Mouse (Mus musculus): Measurements from ENCODE around the gene 1700003F12Rik. TPM values are rescaled to one million over a fixed set of nuclear protein-coding genes. Genes with fewer than 3 reads are reported as not detected.

The 1700003F12Rik gene
- total RNA-seq (2012; rRNA removed) = 1.7 and 1.9 TPM in 2 replicates

- Histone ChIP-seq H3K4me1 (ENCODE audit: control insufficient read depth in 2 of 2, insufficient read depth in 2 of 2, low read length in 2 of 2, poor library complexity in 1 of 2) (peaks cover 0 to 5% of the 10 kb centered on the region in 2 experiments; a peak in 1 of 4 replicates), H3K4me3 (ENCODE audit: insufficient read depth in 1 of 2, low read depth in 1 of 2, low read length in 2 of 2, poor library complexity in 1 of 2, severe bottlenecking in 1 of 2) (no peak within 1 kb of the TSS), H3K9ac (ENCODE audit: insufficient read depth, low read depth, low read length, poor library complexity, severe bottlenecking) (no peak within 1 kb of the TSS), H3K36me3 (ENCODE audit: control insufficient read depth, insufficient read depth, low read length, poor library complexity, severe bottlenecking) (peaks cover 2% of the 10 kb centered on the region; the same call in 1 of the 2 replicates), H3K27ac (ENCODE audit: insufficient read depth, low read depth, low read length, poor library complexity, severe bottlenecking) (no peak within 1 kb of the TSS), H3K9me3 (ENCODE audit: control insufficient read depth, insufficient read depth, low read depth, low read length) (no peaks in the 10 kb centered on the region)
- TF ChIP-seq CHD2 (IDR thresholded peaks at IDR 0.05; ENCODE audit: low read depth, low read length) (no peak), ZNF384 (IDR thresholded peaks at IDR 0.05; ENCODE audit: low read depth, low read length) (no peak)
- in situ Hi-C loops (cut with MboI; ENCODE audit: low sequenced_read_pairs in 2 of 2, unreplicated experiment in 2 of 2) = no loop called here
- DNase-seq (ENCODE audit: low read depth, low spot score) = no peak
Observed at GRCm38 (mm10) chr2:154546711-154547110, at the start of gene 1700003F12Rik. Gene 1700003F12Rik, plus strand, starts transcription at chr2:154547085.

GRCm38 (mm10) chr2:154498571-154498970, 48.3 kb upstream of the 1700003F12Rik start:
- TF ChIP-seq ZNF384 (IDR thresholded peaks at IDR 0.05; ENCODE audit: low read depth, low read length) = no peak
- TF ChIP-seq CHD2 (IDR thresholded peaks at IDR 0.05; ENCODE audit: low read depth, low read length) = no peak
- no peak for TF ChIP-seq ZC3H11A (IDR thresholded peaks at IDR 0.05; ENCODE audit: borderline replicate concordance, low read depth, low read length)
- TF ChIP-seq HCFC1 (IDR thresholded peaks at IDR 0.05; ENCODE audit: borderline replicate concordance, insufficient read depth, low read length) = no peak
- TF ChIP-seq MAFK (IDR thresholded peaks at IDR 0.05; ENCODE audit: insufficient read depth, low read depth, low read length) = no peak
- in situ Hi-C loops (cut with MboI; ENCODE audit: low sequenced_read_pairs in 2 of 2, unreplicated experiment in 2 of 2) = no loop called here
- 0 out of 2 replicates have a peak overlapping the region, but pooled peaks have one; percentile 3 for H3K27ac ChIP-seq (ENCODE audit: insufficient read depth, low read depth, low read length, poor library complexity, severe bottlenecking)
- H3K9ac ChIP-seq (ENCODE audit: insufficient read depth, low read depth, low read length, poor library complexity, severe bottlenecking) = no peak overlapping the region
- no peak for DNase-seq (ENCODE audit: low read depth, low spot score)
- no peak overlapping the region for H3K4me3 ChIP-seq (ENCODE audit: insufficient read depth in 1 of 2, low read depth in 1 of 2, low read length in 2 of 2, poor library complexity in 1 of 2, severe bottlenecking in 1 of 2)
- no peaks in the 10 kb centered on the region for H3K9me3 ChIP-seq (ENCODE audit: control insufficient read depth, insufficient read depth, low read depth, low read length)
- H3K4me1 ChIP-seq (ENCODE audit: control insufficient read depth in 2 of 2, insufficient read depth in 2 of 2, low read length in 2 of 2, poor library complexity in 1 of 2) = peaks cover 5 to 8% of the 10 kb centered on the region in 2 experiments; a peak in 3 of 4 replicates
- peaks cover 3% of the 10 kb centered on the region for H3K36me3 ChIP-seq (ENCODE audit: control insufficient read depth, insufficient read depth, low read length, poor library complexity, severe bottlenecking)

- no peak for TF ChIP-seq CHD2 (IDR thresholded peaks at IDR 0.05; ENCODE audit: low read depth, low read length)
- peak; percentile 67; the same call in 1 of the 2 replicates for TF ChIP-seq MAFK (IDR thresholded peaks at IDR 0.05; ENCODE audit: insufficient read depth, low read depth, low read length)
- TF ChIP-seq ZNF384 (IDR thresholded peaks at IDR 0.05; ENCODE audit: low read depth, low read length) = peak; percentile 57; the same call in 1 of the 2 replicates
- no peak for TF ChIP-seq ZC3H11A (IDR thresholded peaks at IDR 0.05; ENCODE audit: borderline replicate concordance, low read depth, low read length)
- TF ChIP-seq HCFC1 (IDR thresholded peaks at IDR 0.05; ENCODE audit: borderline replicate concordance, insufficient read depth, low read length) = no peak
- Histone ChIP-seq H3K4me3 (ENCODE audit: insufficient read depth in 1 of 2, low read depth in 1 of 2, low read length in 2 of 2, poor library complexity in 1 of 2, severe bottlenecking in 1 of 2) (no peak overlapping the region), H3K36me3 (ENCODE audit: control insufficient read depth, insufficient read depth, low read length, poor library complexity, severe bottlenecking) (peaks cover 3% of the 10 kb centered on the region), H3K4me1 (ENCODE audit: control insufficient read depth in 2 of 2, insufficient read depth in 2 of 2, low read length in 2 of 2, poor library complexity in 1 of 2) (peaks cover 5 to 6% of the 10 kb centered on the region in 2 experiments; a peak in 3 of 4 replicates), H3K9ac (ENCODE audit: insufficient read depth, low read depth, low read length, poor library complexity, severe bottlenecking) (no peak overlapping the region), H3K27ac (ENCODE audit: insufficient read depth, low read depth, low read length, poor library complexity, severe bottlenecking) (no peak overlapping the region), H3K9me3 (ENCODE audit: control insufficient read depth, insufficient read depth, low read depth, low read length) (no peaks in the 10 kb centered on the region)
- no peak for DNase-seq (ENCODE audit: low read depth, low spot score)
- in situ Hi-C loops (cut with MboI; ENCODE audit: low sequenced_read_pairs in 2 of 2, unreplicated experiment in 2 of 2) = no loop called here
Observed at GRCm38 (mm10) chr2:154499717-154500247, 47.1 kb upstream of the 1700003F12Rik start.

- peaks cover 3% of the 10 kb centered on the region for H3K36me3 ChIP-seq (ENCODE audit: control insufficient read depth, insufficient read depth, low read length, poor library complexity, severe bottlenecking)
- no peak for DNase-seq (ENCODE audit: low read depth, low spot score)
- H3K27ac ChIP-seq (ENCODE audit: insufficient read depth, low read depth, low read length, poor library complexity, severe bottlenecking) = no peak overlapping the region
- H3K9me3 ChIP-seq (ENCODE audit: control insufficient read depth, insufficient read depth, low read depth, low read length) = no peaks in the 10 kb centered on the region
- in situ Hi-C loops (cut with MboI; ENCODE audit: low sequenced_read_pairs in 2 of 2, unreplicated experiment in 2 of 2) = no loop called here
- no peak for TF ChIP-seq MAFK (IDR thresholded peaks at IDR 0.05; ENCODE audit: insufficient read depth, low read depth, low read length)
- TF ChIP-seq ZC3H11A (IDR thresholded peaks at IDR 0.05; ENCODE audit: borderline replicate concordance, low read depth, low read length) = no peak
- no peak for TF ChIP-seq HCFC1 (IDR thresholded peaks at IDR 0.05; ENCODE audit: borderline replicate concordance, insufficient read depth, low read length)
- TF ChIP-seq CHD2 (IDR thresholded peaks at IDR 0.05; ENCODE audit: low read depth, low read length) = no peak
- no peak for TF ChIP-seq ZNF384 (IDR thresholded peaks at IDR 0.05; ENCODE audit: low read depth, low read length)
- H3K4me3 ChIP-seq (ENCODE audit: insufficient read depth in 1 of 2, low read depth in 1 of 2, low read length in 2 of 2, poor library complexity in 1 of 2, severe bottlenecking in 1 of 2) = no peak overlapping the region
- H3K4me1 ChIP-seq (ENCODE audit: control insufficient read depth in 2 of 2, insufficient read depth in 2 of 2, low read length in 2 of 2, poor library complexity in 1 of 2) = peaks cover 5 to 6% of the 10 kb centered on the region in 2 experiments; a peak in 3 of 4 replicates
- H3K9ac ChIP-seq (ENCODE audit: insufficient read depth, low read depth, low read length, poor library complexity, severe bottlenecking) = no peak overlapping the region
Observed at GRCm38 (mm10) chr2:154500758-154501157, 46.1 kb upstream of the 1700003F12Rik start.
